In the genomic region with DNA sequence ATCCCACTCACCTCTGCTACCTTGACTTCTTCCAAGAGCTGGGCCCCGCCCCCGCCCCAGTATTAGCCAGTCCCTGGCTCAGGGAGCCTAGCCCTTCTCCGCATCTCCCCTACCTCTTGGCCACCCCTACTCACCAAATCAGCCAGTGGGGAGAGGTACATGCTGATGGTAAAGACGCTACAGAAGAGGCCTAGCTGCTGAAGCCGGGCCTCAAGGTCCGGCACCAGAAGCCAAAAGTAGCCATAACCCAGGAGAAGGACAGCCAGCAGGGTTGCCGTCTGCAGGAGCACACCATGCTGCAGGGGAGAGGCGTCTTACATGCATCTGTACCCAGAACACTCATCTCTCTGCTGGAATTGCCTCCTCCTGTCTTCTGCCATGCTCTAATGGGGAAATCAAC, we compare ENCODE assay signal across 9 mouse cellular contexts. TPM values are rescaled to one million over a fixed set of nuclear protein-coding genes. Genes with fewer than 3 reads are reported as not detected.
DNase-seq lines count a peak whose midpoint lies in the region; ATAC-seq lines count a peak whose summit lies in the region.
"Had no signal": no experiment of that assay in that cellular context is flagged by ENCODE, and none has a peak within 500 bp of the region (broad histone marks: within the 10 kb centered on the region; RNA-seq: fewer than 3 reads in every experiment).

No protein-coding gene starts in this region.

- H3K4me3 ChIP-seq in heart, embryonic 10.5 days, result peak overlapping the region; percentile 66; the same call in 1 of the 2 replicates
- H3K4me3 ChIP-seq in midbrain, embryonic 10.5 days, result peak overlapping the region; percentile 23; the same call in 1 of the 2 replicates
- no peak overlapping the region for H3K4me3 ChIP-seq in midbrain, embryonic 15.5 days
- H3K4me3 ChIP-seq in limb, embryonic 15.5 days, result peak overlapping the region; percentile 12; the same call in 1 of the 2 replicates

- ATAC-seq in midbrain, embryonic 15.5 days (replicated peaks), result no peak
- ATAC-seq in limb, embryonic 15.5 days (ENCODE audit: insufficient number of reproducible peaks, low FRiP score, low TSS enrichment, low read depth), result no peak

- H3K36me3 ChIP-seq in heart, embryonic 10.5 days, result peaks cover 25% of the 10 kb centered on the region
- H3K36me3 ChIP-seq in midbrain, embryonic 10.5 days, result peaks cover 5% of the 10 kb centered on the region; the same call in 1 of the 2 replicates
- H3K36me3 ChIP-seq in midbrain, embryonic 15.5 days (replicated peaks), result no peaks in the 10 kb centered on the region
- H3K36me3 ChIP-seq in limb, embryonic 15.5 days, result peaks cover 22% of the 10 kb centered on the region

- H3K27ac ChIP-seq in heart, embryonic 10.5 days, result peak overlapping the region; percentile 91; the same call in 1 of the 2 replicates
- H3K27ac ChIP-seq in midbrain, embryonic 10.5 days (replicated peaks), result no peak overlapping the region
- no peak overlapping the region for H3K27ac ChIP-seq in midbrain, embryonic 15.5 days
- peak overlapping the region; percentile 94 for H3K27ac ChIP-seq in limb, embryonic 15.5 days

- no peaks in the 10 kb centered on the region for H3K9me3 ChIP-seq in heart, embryonic 10.5 days
- no peaks in the 10 kb centered on the region for H3K9me3 ChIP-seq in midbrain, embryonic 10.5 days (replicated peaks)
- H3K9me3 ChIP-seq in midbrain, embryonic 15.5 days, result no peaks in the 10 kb centered on the region
- no peaks in the 10 kb centered on the region for H3K9me3 ChIP-seq in limb, embryonic 15.5 days

- 49% methylated on average over 8 of the region's 8 CpGs for WGBS in heart, embryonic 10.5 days
- WGBS in midbrain, embryonic 10.5 days, result 51% methylated on average over 8 of the region's 8 CpGs
- 53% methylated on average over 7 of the region's 8 CpGs for WGBS in midbrain, embryonic 15.5 days
- WGBS in limb, embryonic 15.5 days, result 60% methylated on average over 8 of the region's 8 CpGs

- no peak overlapping the region for H3K9ac ChIP-seq in midbrain, embryonic 15.5 days
- no peak overlapping the region for H3K9ac ChIP-seq in limb, embryonic 15.5 days

- DNase-seq in heart, embryonic 10.5 days (ENCODE audit: low spot score), result no peak
- DNase-seq in heart, postnatal 25 days (ENCODE audit: low spot score), result no peak
- no peak for DNase-seq in midbrain, embryonic 10.5 days (ENCODE audit: low spot score)
- DNase-seq in embryo, embryonic 9.5 days (ENCODE audit: extremely low spot score), result no peak
- DNase-seq in thymus, postnatal 4 days, result no peak
- DNase-seq in thymus, postnatal 14 days, result no peak
- DNase-seq: cerebellum, postnatal 14 days had no signal

- intact Hi-C loops in heart, postnatal 25 days (cut with DNase I), result no loop called here

- peaks cover 55% of the 10 kb centered on the region for H3K4me1 ChIP-seq in heart, embryonic 10.5 days
- peaks cover 45% of the 10 kb centered on the region for H3K4me1 ChIP-seq in midbrain, embryonic 10.5 days
- peaks cover 38% of the 10 kb centered on the region for H3K4me1 ChIP-seq in midbrain, embryonic 15.5 days
- peaks cover 46% of the 10 kb centered on the region for H3K4me1 ChIP-seq in limb, embryonic 15.5 days

- no peak overlapping the region for H3K4me2 ChIP-seq in midbrain, embryonic 15.5 days
- peak overlapping the region; percentile 57; the same call in 1 of the 2 replicates for H3K4me2 ChIP-seq in limb, embryonic 15.5 days

- H3K27me3 ChIP-seq in heart, embryonic 10.5 days (ENCODE audit: insufficient read depth, poor library complexity, severe bottlenecking), result no peaks in the 10 kb centered on the region
- H3K27me3 ChIP-seq in midbrain, embryonic 10.5 days (ENCODE audit: low read depth, poor library complexity, severe bottlenecking), result peaks cover 42% of the 10 kb centered on the region
- H3K27me3 ChIP-seq in midbrain, embryonic 15.5 days (replicated peaks), result no peaks in the 10 kb centered on the region
- H3K27me3 ChIP-seq in limb, embryonic 15.5 days, result no peaks in the 10 kb centered on the region

RNA-seq across cellular contexts. Expression of a gene that starts 1.5 kb away (rescaled TPM):
- polyA plus RNA-seq in heart, embryonic 10.5 days (2016; fragmentation: Nextera tagmentation; extraction: Ambion mirVana), result 39.9 and 42.4 TPM in 2 replicates
- total RNA-seq in heart, postnatal 25 days (2021), result 10 to 100 TPM; 21.0 TPM
- polyA plus RNA-seq in midbrain, embryonic 10.5 days (2016; fragmentation: Nextera tagmentation; extraction: Ambion mirVana), result 29.8 and 34.3 TPM in 2 replicates
- polyA plus RNA-seq in midbrain, embryonic 15.5 days (2015; fragmentation: Nextera tagmentation; extraction: Ambion mirVana), result 31.4 and 37.5 TPM in 2 replicates
- 91.9 and 92.8 TPM in 2 replicates for polyA plus RNA-seq in limb, embryonic 15.5 days (2015; fragmentation: Nextera tagmentation; extraction: Ambion mirVana)

RNA-seq across cellular contexts. Expression of a gene that starts 9.8 kb away (rescaled TPM):
- polyA plus RNA-seq in heart, embryonic 10.5 days (2016; fragmentation: Nextera tagmentation; extraction: Ambion mirVana), result 76.7 and 86.0 TPM in 2 replicates
- 10 to 100 TPM; 51.7 to 53.9 TPM for total RNA-seq in heart, postnatal 25 days (2021)
- 94.9 and 101 TPM in 2 replicates for polyA plus RNA-seq in midbrain, embryonic 10.5 days (2016; fragmentation: Nextera tagmentation; extraction: Ambion mirVana)
- polyA plus RNA-seq in midbrain, embryonic 15.5 days (2015; fragmentation: Nextera tagmentation; extraction: Ambion mirVana), result 65.8 and 69.1 TPM in 2 replicates
- 131 and 161 TPM in 2 replicates for polyA plus RNA-seq in limb, embryonic 15.5 days (2015; fragmentation: Nextera tagmentation; extraction: Ambion mirVana)

RNA-seq across cellular contexts. Expression of a gene that starts 12.0 kb away (rescaled TPM):
- 32.0 and 37.7 TPM in 2 replicates for polyA plus RNA-seq in heart, embryonic 10.5 days (2016; fragmentation: Nextera tagmentation; extraction: Ambion mirVana)
- 10 to 100 TPM; 29.4 to 33.5 TPM for total RNA-seq in heart, postnatal 25 days (2021)
- polyA plus RNA-seq in midbrain, embryonic 10.5 days (2016; fragmentation: Nextera tagmentation; extraction: Ambion mirVana), result 11.8 TPM in 2 replicates
- 8.0 and 10.2 TPM in 2 replicates for polyA plus RNA-seq in midbrain, embryonic 15.5 days (2015; fragmentation: Nextera tagmentation; extraction: Ambion mirVana)
- 59.6 and 64.2 TPM in 2 replicates for polyA plus RNA-seq in limb, embryonic 15.5 days (2015; fragmentation: Nextera tagmentation; extraction: Ambion mirVana)

RNA-seq across cellular contexts. Expression of a gene that starts 22.8 kb away (rescaled TPM):
- polyA plus RNA-seq in heart, embryonic 10.5 days (2016; fragmentation: Nextera tagmentation; extraction: Ambion mirVana), result 0.79 and 1.9 TPM in 2 replicates
- total RNA-seq in heart, postnatal 25 days (2021), result under 1 TPM; 0.47 to 0.59 TPM
- polyA plus RNA-seq in midbrain, embryonic 10.5 days (2016; fragmentation: Nextera tagmentation; extraction: Ambion mirVana), result 5.7 and 11.5 TPM in 2 replicates
- 95.9 and 97.9 TPM in 2 replicates for polyA plus RNA-seq in midbrain, embryonic 15.5 days (2015; fragmentation: Nextera tagmentation; extraction: Ambion mirVana)
- polyA plus RNA-seq in limb, embryonic 15.5 days (2015; fragmentation: Nextera tagmentation; extraction: Ambion mirVana), result 4.0 and 4.7 TPM in 2 replicates

RNA-seq across cellular contexts. Expression of a gene that starts 23.1 kb away (rescaled TPM):
- polyA plus RNA-seq in heart, embryonic 10.5 days (2016; fragmentation: Nextera tagmentation; extraction: Ambion mirVana), result 244 and 260 TPM in 2 replicates
- 10 to 100 TPM; 73.5 to 87.6 TPM for total RNA-seq in heart, postnatal 25 days (2021)
- polyA plus RNA-seq in midbrain, embryonic 10.5 days (2016; fragmentation: Nextera tagmentation; extraction: Ambion mirVana), result 268 and 282 TPM in 2 replicates
- polyA plus RNA-seq in midbrain, embryonic 15.5 days (2015; fragmentation: Nextera tagmentation; extraction: Ambion mirVana), result 177 and 185 TPM in 2 replicates
- polyA plus RNA-seq in limb, embryonic 15.5 days (2015; fragmentation: Nextera tagmentation; extraction: Ambion mirVana), result 307 and 334 TPM in 2 replicates

Comparison
In these comparisons a context has a peak if more than half of its experiments do, and no peak if none do; other contexts are left out.
1. H3K27ac ChIP-seq: peak in heart, embryonic 10.5 days (single experiment) and limb, embryonic 15.5 days (single experiment); none in midbrain, embryonic 10.5 days (single experiment) and midbrain, embryonic 15.5 days (single experiment).